Mouse (Mus musculus) adrenal gland, adult 8-10 months (tissue): ENCODE data around the gene Rtl8a. TPM values are rescaled to one million over a fixed set of nuclear protein-coding genes. Genes with fewer than 3 reads are reported as not detected.
"Not testable (repeated sequence)": the region's sequence is repeated elsewhere in the genome, so short reads cannot be mapped to it uniquely, and the experiment has no call there.

Experiments used
- DNase-seq: peaks from one replicate; pipeline ENCODE4 v3.0.0; 2022
- total RNA-seq, 4 experiments: library from RNA; stranded (reverse); gene quantifications; 2 replicates each; pipeline ENCODE4 v1.2.4; 2022

Rtl8a gene
- 100 to 1,000 TPM; 177 to 219 (median 193) TPM for total RNA-seq

- peak; percentile 83 for DNase-seq
Measured at GRCm38 (mm10) chrX:53642980-53643961, at the start of gene Rtl8a. Rtl8a (minus strand) TSS chrX:53643682.

- DNase-seq: no peak
Measured at GRCm38 (mm10) chrX:53693141-53693540, 49.7 kb upstream of the Rtl8a start.

GRCm38 (mm10) chrX:53692065-53692464, 48.6 kb upstream of the Rtl8a start:
- no peak for DNase-seq

GRCm38 (mm10) chrX:53684676-53685075, 41.2 kb upstream of the Rtl8a start:
- not testable (repeated sequence) for DNase-seq

- not testable (repeated sequence) for DNase-seq
Measured at GRCm38 (mm10) chrX:53682650-53683049, 39.2 kb upstream of the Rtl8a start.

GRCm38 (mm10) chrX:53676943-53677342, 33.5 kb upstream of the Rtl8a start:
- DNase-seq: peak; percentile 50

GRCm38 (mm10) chrX:53670696-53671095, 27.2 kb upstream of the Rtl8a start:
- not testable (repeated sequence) for DNase-seq

DNA sequence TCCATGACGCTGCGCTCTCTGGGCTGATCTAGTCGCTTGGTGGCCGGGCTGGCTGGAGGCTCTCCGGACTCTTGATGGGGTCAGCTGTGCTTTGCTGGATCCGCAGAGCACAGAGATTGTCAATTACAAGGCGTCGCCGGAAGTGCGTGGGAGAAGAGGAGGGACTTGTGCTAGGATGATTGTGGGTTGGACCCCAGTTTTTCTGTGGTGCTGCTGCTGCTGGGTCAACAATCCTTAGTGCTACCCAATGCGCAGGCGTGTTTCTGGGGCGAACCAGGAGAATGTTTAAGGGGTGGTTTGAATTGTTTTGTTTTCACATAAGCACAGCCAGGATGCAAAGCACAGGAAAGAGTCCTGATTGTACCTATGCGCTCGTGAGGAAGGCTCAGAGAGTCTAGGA, 26.8 kb upstream of the Rtl8a start, which contains the start of gene Rtl8b:
Gene Rtl8b, minus strand, starts transcription at position 115 of the 400 bp plus-strand sequence.
- DNase-seq: peak; percentile 77

GRCm38 (mm10) chrX:53669557-53670270, 26.2 kb upstream of the Rtl8a start:
- not testable (repeated sequence) for DNase-seq

GRCm38 (mm10) chrX:53652917-53653316, 9.4 kb upstream of the Rtl8a start:
- DNase-seq: not testable (repeated sequence)

DNA sequence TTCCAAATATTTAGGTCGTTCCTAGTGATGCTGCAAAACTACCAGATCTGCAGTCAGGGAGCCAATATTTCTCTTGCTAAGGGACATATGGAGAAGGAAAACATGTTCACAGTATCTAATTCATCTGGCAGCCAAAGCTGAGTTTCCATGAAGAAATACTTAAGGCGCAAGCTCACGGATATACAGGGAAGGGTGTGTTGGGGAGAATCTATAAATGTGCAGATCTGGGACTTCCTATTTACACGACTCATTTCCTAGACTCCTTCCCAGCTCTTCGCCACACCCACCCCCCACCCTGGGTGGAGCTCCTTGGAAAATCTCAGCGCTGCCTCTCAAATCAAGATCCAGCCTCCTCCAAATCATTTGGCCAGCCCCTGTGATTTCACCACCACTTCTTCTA, 2.4 kb upstream of the Rtl8a start:
- no peak for DNase-seq

GRCm38 (mm10) chrX:53642604-53642979, 890 bp downstream of the Rtl8a start:
- not testable (repeated sequence) for DNase-seq

GRCm38 (mm10) chrX:53638107-53638506, 5.4 kb downstream of the Rtl8a start:
- not testable (repeated sequence) for DNase-seq

GRCm38 (mm10) chrX:53611395-53611794, 32.1 kb downstream of the Rtl8a start:
- DNase-seq: not testable (repeated sequence)

- DNase-seq: peak; percentile 31
Measured at GRCm38 (mm10) chrX:53610571-53610970, 32.9 kb downstream of the Rtl8a start.

DNA sequence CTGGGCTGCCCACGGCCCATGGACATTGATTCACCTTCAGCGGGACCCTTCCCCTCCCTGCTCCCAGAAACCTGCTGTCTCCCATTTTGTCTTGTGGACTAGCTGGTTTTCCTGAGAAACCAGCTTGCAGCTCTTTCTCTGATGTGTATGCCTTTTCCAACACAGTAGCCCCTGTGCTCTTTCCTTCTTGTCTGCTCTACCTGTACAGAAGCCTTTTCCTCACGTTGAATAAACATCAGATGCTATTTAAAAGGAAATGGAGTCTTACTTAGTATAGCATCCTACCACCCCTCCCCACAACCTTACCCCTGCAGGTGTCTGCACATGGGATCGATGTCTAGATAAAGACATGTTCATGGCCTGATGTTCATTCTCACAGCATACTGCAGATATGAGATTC, 34.6 kb downstream of the Rtl8a start, which contains the start of gene Gm14597:
Gene Gm14597, minus strand, starts transcription at position 101 of the 400 bp plus-strand sequence.
- DNase-seq: not testable (repeated sequence)

DNA sequence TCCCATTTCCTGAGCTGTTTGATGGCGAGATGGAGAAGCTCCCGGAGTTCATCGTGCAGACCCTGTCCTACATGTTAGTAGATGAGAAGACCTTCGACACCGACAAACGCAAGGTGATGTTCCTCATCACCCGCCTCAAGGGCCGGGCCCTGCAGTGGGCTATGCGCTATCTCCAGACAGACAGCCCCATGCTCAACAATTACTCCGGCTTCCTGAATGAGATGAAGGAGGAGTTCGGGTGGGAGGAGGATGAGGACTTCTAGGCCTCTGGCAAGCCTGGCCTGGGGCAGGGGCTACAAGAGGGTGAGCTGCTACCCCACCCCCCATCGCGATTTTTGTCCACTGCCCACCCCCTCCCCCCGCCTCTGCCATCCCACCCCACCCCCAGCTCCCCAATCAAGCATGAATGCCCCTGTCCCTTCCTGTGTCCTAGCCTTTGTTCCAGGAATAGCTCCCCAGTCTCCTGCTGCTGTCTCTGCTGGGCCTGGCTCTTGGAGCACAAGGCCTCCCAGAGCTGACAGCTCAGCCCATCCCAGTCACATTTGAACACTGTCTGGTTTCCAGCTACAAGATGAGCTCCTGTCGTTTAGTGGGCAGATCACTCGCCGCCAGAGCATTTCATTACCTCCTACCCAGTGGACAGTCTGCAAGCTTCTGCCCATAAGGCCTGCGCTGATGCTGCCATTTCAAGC, 35.2 kb downstream of the Rtl8a start:
- no peak for DNase-seq

- DNase-seq: peak; percentile 55
Measured at GRCm38 (mm10) chrX:53607242-53608121, 36.0 kb downstream of the Rtl8a start, which contains the start of gene Rtl8c. Rtl8c (plus strand) TSS chrX:53608032.

DNA sequence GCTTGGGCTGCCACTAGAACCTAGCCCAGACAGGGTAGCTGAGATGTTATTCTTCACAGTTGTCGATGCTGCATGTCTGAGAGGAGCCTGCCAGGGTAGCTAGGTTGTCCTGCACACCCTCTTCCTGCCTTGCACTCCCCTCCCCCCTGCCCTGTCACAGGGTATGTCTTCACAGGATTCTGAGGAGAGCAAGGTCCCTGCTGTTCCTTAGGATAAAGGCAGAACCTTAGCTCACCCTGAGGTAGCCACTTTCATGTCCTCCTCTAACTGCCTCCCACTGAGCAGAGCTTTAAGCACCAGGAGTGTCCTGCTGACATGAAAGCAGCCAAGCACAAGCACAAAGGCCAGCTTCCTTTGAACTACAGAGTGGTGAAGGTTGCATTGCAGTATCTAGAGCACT, 37.3 kb downstream of the Rtl8a start:
- not testable (repeated sequence) for DNase-seq

DNA sequence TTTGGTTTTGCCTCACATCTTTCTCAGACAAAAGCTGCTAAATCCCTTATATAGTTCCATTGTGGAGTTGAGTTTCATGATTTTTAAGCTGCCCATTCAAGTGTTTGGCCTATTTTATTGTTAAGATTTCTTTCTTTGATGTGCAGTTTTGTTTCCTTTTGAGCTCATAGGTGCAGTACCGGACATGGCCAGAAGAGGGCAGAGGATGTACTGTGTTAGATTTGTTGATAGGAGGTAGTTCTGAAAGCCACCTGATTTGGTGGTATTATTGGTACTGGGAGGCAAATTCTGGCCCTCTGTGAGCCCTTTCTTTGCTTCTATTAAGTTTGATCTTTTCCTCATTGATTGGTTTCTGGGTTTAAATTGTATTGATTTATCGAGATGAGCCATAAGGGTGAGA, 43.5 kb downstream of the Rtl8a start:
- peak; percentile 39 for DNase-seq
